Mouse (Mus musculus) E14TG2a.4 (cell line): ENCODE results near the gene Thada.

Source experiments
- CTCF ChIP-seq: conservative IDR thresholded peaks from 2 replicates; pipeline ENCODE4 v1.5.1; 2014; ENCODE audit warnings: low read length
- NANOG ChIP-seq: IDR thresholded peaks from 2 replicates; pipeline ENCODE4 v1.6.1; 2014; ENCODE audit warnings: borderline replicate concordance, low read length, mixed read lengths
- POU5F1 ChIP-seq: IDR thresholded peaks from 2 replicates; pipeline ENCODE4 v1.6.1; 2014; ENCODE audit warnings: low read length, borderline replicate concordance

- TF ChIP-seq CTCF (no peak), NANOG (no peak), POU5F1 (no peak)
Observed at GRCm38 (mm10) chr17:84194282-84195002, 271.6 kb downstream of the Thada start.
